Mouse (Mus musculus): ENCODE data around the gene Trim28.

- TF ChIP-seq POLR2A (IDR thresholded peaks at IDR 0.05; ENCODE audit: low read depth, low read length) (no peak), CTCF (conservative IDR thresholded peaks at IDR 0.05; ENCODE audit: insufficient read depth, insufficient read length, low read depth, low read length) (no peak)
Observed at GRCm38 (mm10) chr7:12998053-12998452, 861 bp upstream of the Trim28 start, which contains the start of gene Slc27a5.

All from kidney, adult 2 months (tissue).